ENCODE assay signal across 8 mouse cellular contexts in genomic region chr2:153160844-153161683, GRCm38 (mm10). TPM values are rescaled to one million over a fixed set of nuclear protein-coding genes. Genes with fewer than 3 reads are reported as not detected.
DNase-seq lines count a peak whose midpoint lies in the region; ATAC-seq and TF ChIP-seq lines count a peak whose summit lies in the region.

Gene Tm9sf4 (plus strand): TSS chr2:153161303.

- peak; percentile 91 for ATAC-seq in embryonic facial prominence, embryonic 13.5 days (ENCODE audit: insufficient number of reproducible peaks, insufficient read depth, low FRiP score, low TSS enrichment, low read depth)
- peak; percentile 87 for ATAC-seq in limb, embryonic 12.5 days (ENCODE audit: insufficient number of reproducible peaks, insufficient read depth, low FRiP score, low TSS enrichment, low read depth)
- peak; percentile 96 for ATAC-seq in midbrain, embryonic 15.5 days (replicated peaks)

- no peak for TF ChIP-seq CTCF in kidney, adult 2 months (conservative IDR thresholded peaks at IDR 0.05; ENCODE audit: insufficient read depth, insufficient read length, low read depth, low read length)
- TF ChIP-seq CTCF in spleen, adult 2 months (IDR thresholded peaks at IDR 0.05; ENCODE audit: extremely low read depth, insufficient read depth, insufficient read length, insufficient replicate concordance), result no peak

- H3K36me3 ChIP-seq in embryonic facial prominence, embryonic 13.5 days, result 0 out of 2 replicates have a peak, but pooled peaks cover 5% of the 10 kb centered on the region
- H3K36me3 ChIP-seq in kidney, adult 2 months (ENCODE audit: control insufficient read depth, insufficient read depth, low read length), result no peaks in the 10 kb centered on the region
- peaks cover 8% of the 10 kb centered on the region; the same call in 1 of the 2 replicates for H3K36me3 ChIP-seq in limb, embryonic 12.5 days
- no peaks in the 10 kb centered on the region for H3K36me3 ChIP-seq in midbrain, embryonic 15.5 days (replicated peaks)
- H3K36me3 ChIP-seq in spleen, adult 2 months (ENCODE audit: control insufficient read depth, insufficient read depth, low read length), result no peaks in the 10 kb centered on the region

- 11% methylated on average over 34 of the region's 34 CpGs for whole genome bisulfite sequencing in embryonic facial prominence, embryonic 13.5 days
- WGBS in kidney, adult 2 months, result 8% methylated on average over 34 of the region's 34 CpGs
- WGBS in limb, embryonic 12.5 days, result 11% methylated on average over 34 of the region's 34 CpGs
- WGBS in midbrain, embryonic 15.5 days, result 9% methylated on average over 34 of the region's 34 CpGs
- WGBS in spleen, adult 2 months, result 6% methylated on average over 34 of the region's 34 CpGs

- TF ChIP-seq POLR2A in kidney, adult 2 months (IDR thresholded peaks at IDR 0.05; ENCODE audit: low read depth, low read length), result peak; percentile 39
- peak; percentile 73 for TF ChIP-seq POLR2A in spleen, adult 2 months (IDR thresholded peaks at IDR 0.05; ENCODE audit: low read depth, low read length)

- peak; percentile 85 for DNase-seq in 3134 (ENCODE audit: extremely low read depth, insufficient read length, low spot score)
- DNase-seq in adrenal gland, postnatal 36 days, result peak; percentile 91
- peak; percentile 93 to 98 for DNase-seq in heart, adult 18-20 months
- peak; percentile 94 for DNase-seq in kidney, adult 2 months
- DNase-seq in spleen, adult 2 months (ENCODE audit: low read depth in 1 of 2, low spot score in 2 of 2), result peak; percentile 83 to 89

- peak within 1 kb of the TSS; percentile 96 for H3K27ac ChIP-seq in embryonic facial prominence, embryonic 13.5 days
- peak within 1 kb of the TSS; percentile 83 for H3K27ac ChIP-seq in kidney, adult 2 months (ENCODE audit: insufficient read depth, low read depth, low read length)
- peak within 1 kb of the TSS; percentile 92 for H3K27ac ChIP-seq in limb, embryonic 12.5 days
- peak within 1 kb of the TSS; percentile 97 for H3K27ac ChIP-seq in midbrain, embryonic 15.5 days
- H3K27ac ChIP-seq in spleen, adult 2 months (ENCODE audit: insufficient read depth, low read length), result peak within 1 kb of the TSS; percentile 99

- peak within 1 kb of the TSS; percentile 94 for H3K4me2 ChIP-seq in embryonic facial prominence, embryonic 13.5 days
- peak within 1 kb of the TSS; percentile 81 for H3K4me2 ChIP-seq in limb, embryonic 12.5 days
- H3K4me2 ChIP-seq in midbrain, embryonic 15.5 days, result peak within 1 kb of the TSS; percentile 85

- H3K4me1 ChIP-seq in embryonic facial prominence, embryonic 13.5 days, result peaks cover 7% of the 10 kb centered on the region
- no peaks in the 10 kb centered on the region for H3K4me1 ChIP-seq in kidney, adult 2 months (ENCODE audit: control insufficient read depth, insufficient read depth, low read length)
- peaks cover 7% of the 10 kb centered on the region for H3K4me1 ChIP-seq in limb, embryonic 12.5 days (replicated peaks)
- H3K4me1 ChIP-seq in midbrain, embryonic 15.5 days, result peaks cover 15% of the 10 kb centered on the region
- peaks cover 6% of the 10 kb centered on the region for H3K4me1 ChIP-seq in spleen, adult 2 months (ENCODE audit: control insufficient read depth, insufficient read depth, insufficient read length)

- H3K9me3 ChIP-seq in embryonic facial prominence, embryonic 13.5 days, result no peaks in the 10 kb centered on the region
- no peaks in the 10 kb centered on the region for H3K9me3 ChIP-seq in limb, embryonic 12.5 days
- no peaks in the 10 kb centered on the region for H3K9me3 ChIP-seq in midbrain, embryonic 15.5 days

- peak within 1 kb of the TSS; percentile 93 for H3K9ac ChIP-seq in embryonic facial prominence, embryonic 13.5 days
- H3K9ac ChIP-seq in limb, embryonic 12.5 days (replicated peaks), result peak within 1 kb of the TSS; percentile 77
- peak within 1 kb of the TSS; percentile 85 for H3K9ac ChIP-seq in midbrain, embryonic 15.5 days

- peak within 1 kb of the TSS; percentile 86 for H3K4me3 ChIP-seq in embryonic facial prominence, embryonic 13.5 days
- H3K4me3 ChIP-seq in kidney, adult 2 months (ENCODE audit: insufficient read depth, low read depth, low read length), result peak within 1 kb of the TSS; percentile 83
- peak within 1 kb of the TSS; percentile 75 for H3K4me3 ChIP-seq in limb, embryonic 12.5 days (replicated peaks)
- H3K4me3 ChIP-seq in midbrain, embryonic 15.5 days, result peak within 1 kb of the TSS; percentile 78
- peak within 1 kb of the TSS; percentile 94 for H3K4me3 ChIP-seq in spleen, adult 2 months (ENCODE audit: extremely low read depth, insufficient read depth, insufficient read length)

- H3K27me3 ChIP-seq in embryonic facial prominence, embryonic 13.5 days, result no peaks in the 10 kb centered on the region
- H3K27me3 ChIP-seq in kidney, adult 2 months (replicated peaks; ENCODE audit: control insufficient read depth, insufficient read depth, low read length), result no peaks in the 10 kb centered on the region
- H3K27me3 ChIP-seq in limb, embryonic 12.5 days, result no peaks in the 10 kb centered on the region; the same call in 1 of the 2 replicates
- H3K27me3 ChIP-seq in midbrain, embryonic 15.5 days (replicated peaks), result no peaks in the 10 kb centered on the region
- no peaks in the 10 kb centered on the region for H3K27me3 ChIP-seq in spleen, adult 2 months (ENCODE audit: control insufficient read depth, insufficient read depth, low read length)

RNA-seq across cellular contexts. Expression of gene Tm9sf4, which starts in this region (rescaled TPM):
- 100 to 1,000 TPM; 103 to 118 TPM for total RNA-seq in adrenal gland, postnatal 36 days (2021)
- polyA plus RNA-seq in embryonic facial prominence, embryonic 13.5 days (2015; fragmentation: Nextera tagmentation; extraction: Ambion mirVana), result 85.7 and 88.2 TPM in 2 replicates
- 10 to 100 TPM; 36.6 to 44.4 TPM for total RNA-seq in heart, adult 18-20 months (2021)
- polyA plus RNA-seq in kidney, adult 2 months (2012; rRNA removed), result 46.0 and 49.5 TPM in 2 replicates
- 86.3 and 89.5 TPM in 2 replicates for polyA plus RNA-seq in limb, embryonic 12.5 days (2016; fragmentation: Nextera tagmentation; extraction: Ambion mirVana)
- 82.0 and 88.7 TPM in 2 replicates for polyA plus RNA-seq in midbrain, embryonic 15.5 days (2015; fragmentation: Nextera tagmentation; extraction: Ambion mirVana)
- 21.8 and 22.0 TPM in 2 replicates for polyA plus RNA-seq in spleen, adult 2 months (2012; rRNA removed)

Comparison
In these comparisons a context has a peak if more than half of its experiments do, and no peak if none do; other contexts are left out.
1. Peak in every context shown above with its lines: DNase-seq, ATAC-seq, H3K4me3 ChIP-seq and H3K27ac ChIP-seq.